Mouse (Mus musculus): ENCODE data around the gene Bod1.

GRCm38 (mm10) chr11:31663501-31663900, 8.2 kb downstream of the Bod1 start:
- TF ChIP-seq CTCF (IDR thresholded peaks at IDR 0.05; ENCODE audit: low read depth) = no peak
- TF ChIP-seq EP300 (IDR thresholded peaks at IDR 0.05; ENCODE audit: low read depth) = no peak

Measured in heart, postnatal 0 days (tissue).